Mouse (Mus musculus) embryonic facial prominence, embryonic 15.5 days (tissue): ENCODE results near the gene Mapkapk3. TPM values are rescaled to one million over a fixed set of nuclear protein-coding genes. Genes with fewer than 3 reads are reported as not detected.
A peak's percentile ranks its signal among the peaks of the same experiment; 100 is the strongest.

Source experiments
- ATAC-seq: fragments of 200-750 bp; cut with Nextera tagmentation; 2 replicates; pipeline ENCODE4 v1.8.0; 2017; ENCODE audit warnings: low read depth, moderate TSS enrichment; ENCODE audit not compliant: insufficient number of reproducible peaks, low FRiP score, low TSS enrichment
- H3K27ac ChIP-seq: fragments of 300-500 bp; sonication (generic); replicated peaks from 2 replicates; pipeline ENCODE4 v1.5.1; 2015; ENCODE audit warnings: mild to moderate bottlenecking, inconsistent platforms
- H3K27me3 ChIP-seq: fragments of 300-500 bp; sonication (generic); 2 replicates; pipeline ENCODE4 v1.6.1; 2015; ENCODE audit warnings: inconsistent platforms
- H3K36me3 ChIP-seq: fragments of 300-500 bp; sonication (generic); 2 replicates; pipeline ENCODE4 v1.6.1; 2015; ENCODE audit warnings: mild to moderate bottlenecking, inconsistent platforms
- H3K4me1 ChIP-seq: fragments of 300-500 bp; sonication (generic); 2 replicates; pipeline ENCODE4 v1.6.1; 2015; ENCODE audit warnings: inconsistent platforms
- H3K4me2 ChIP-seq: fragments of 300-500 bp; sonication (generic); replicated peaks from 2 replicates; pipeline ENCODE4 v1.6.1; 2015; ENCODE audit warnings: mild to moderate bottlenecking, inconsistent platforms
- H3K4me3 ChIP-seq: fragments of 300-500 bp; sonication (generic); replicated peaks from 2 replicates; pipeline ENCODE4 v1.5.1; 2015; ENCODE audit warnings: mild to moderate bottlenecking, inconsistent platforms
- H3K9ac ChIP-seq: fragments of 300-500 bp; sonication (generic); 2 replicates; pipeline ENCODE4 v1.6.1; 2015; ENCODE audit warnings: inconsistent platforms
- H3K9me3 ChIP-seq: fragments of 300-500 bp; sonication (generic); replicated peaks from 2 replicates; pipeline ENCODE4 v1.6.1; 2016; ENCODE audit warnings: inconsistent platforms
- WGBS: fragments of 180-500 bp; shearing (Covaris S2); methylation state at CpG from one replicate; pipeline ENCODE4 v1.1.7; 2015; 5-methylcytosine and 5-hydroxymethylcytosine counted together
- polyA plus RNA-seq: library from polyadenylated mRNA; unstranded; fragments of >200 nt; fragmentation: Nextera tagmentation; extraction: Ambion mirVana; gene quantifications from 2 replicates; pipeline ENCODE4 v1.2.1, GENCODE M21; 2015

The Mapkapk3 gene
- polyA plus RNA-seq, 1 experiment from 2014 or later: 24.0 TPM

DNA sequence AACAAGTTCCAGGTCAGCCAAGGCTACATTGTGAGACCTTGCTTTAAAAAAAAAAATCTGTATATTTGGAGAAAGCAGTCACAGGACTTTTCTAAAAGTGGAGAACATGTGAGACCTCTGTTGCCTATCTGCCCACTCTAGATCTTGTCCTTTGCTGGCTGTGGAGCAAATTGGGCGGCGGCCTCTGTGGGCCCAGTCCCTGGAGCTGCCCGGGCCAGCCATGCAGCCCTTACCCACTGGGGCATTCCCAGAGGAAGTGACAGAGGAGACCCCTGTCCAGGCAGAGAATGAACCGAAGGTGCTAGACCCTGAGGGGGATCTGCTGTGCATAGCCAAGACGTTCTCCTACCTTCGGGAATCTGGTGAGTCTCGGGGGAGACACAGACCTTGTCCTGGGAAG lies 10.1 kb upstream of the Mapkapk3 start:
- peaks cover 19% of the 10 kb centered on the region for H3K36me3 ChIP-seq
- H3K27me3 ChIP-seq: no peaks in the 10 kb centered on the region
- no peak overlapping the region for H3K9ac ChIP-seq
- ATAC-seq: no peak
- no peaks in the 10 kb centered on the region for H3K9me3 ChIP-seq
- H3K4me3 ChIP-seq: no peak overlapping the region
- no peak overlapping the region for H3K4me2 ChIP-seq
- peaks cover 27% of the 10 kb centered on the region for H3K4me1 ChIP-seq
- WGBS: 82% methylated on average over 7 of the region's 7 CpGs
- no peak overlapping the region for H3K27ac ChIP-seq

GRCm38 (mm10) chr9:107298876-107299275 lies 9.2 kb upstream of the Mapkapk3 start:
- Histone ChIP-seq H3K4me2 (peak overlapping the region; percentile 86), H3K36me3 (peaks cover 19% of the 10 kb centered on the region), H3K27me3 (no peaks in the 10 kb centered on the region), H3K4me3 (peak overlapping the region; percentile 14), H3K9ac (no peak overlapping the region), H3K27ac (0 out of 2 replicates have a peak overlapping the region, but pooled peaks have one; percentile 48), H3K9me3 (no peaks in the 10 kb centered on the region), H3K4me1 (peaks cover 31% of the 10 kb centered on the region)
- ATAC-seq: no peak
- WGBS: 66% methylated on average over 6 of the region's 6 CpGs

DNA sequence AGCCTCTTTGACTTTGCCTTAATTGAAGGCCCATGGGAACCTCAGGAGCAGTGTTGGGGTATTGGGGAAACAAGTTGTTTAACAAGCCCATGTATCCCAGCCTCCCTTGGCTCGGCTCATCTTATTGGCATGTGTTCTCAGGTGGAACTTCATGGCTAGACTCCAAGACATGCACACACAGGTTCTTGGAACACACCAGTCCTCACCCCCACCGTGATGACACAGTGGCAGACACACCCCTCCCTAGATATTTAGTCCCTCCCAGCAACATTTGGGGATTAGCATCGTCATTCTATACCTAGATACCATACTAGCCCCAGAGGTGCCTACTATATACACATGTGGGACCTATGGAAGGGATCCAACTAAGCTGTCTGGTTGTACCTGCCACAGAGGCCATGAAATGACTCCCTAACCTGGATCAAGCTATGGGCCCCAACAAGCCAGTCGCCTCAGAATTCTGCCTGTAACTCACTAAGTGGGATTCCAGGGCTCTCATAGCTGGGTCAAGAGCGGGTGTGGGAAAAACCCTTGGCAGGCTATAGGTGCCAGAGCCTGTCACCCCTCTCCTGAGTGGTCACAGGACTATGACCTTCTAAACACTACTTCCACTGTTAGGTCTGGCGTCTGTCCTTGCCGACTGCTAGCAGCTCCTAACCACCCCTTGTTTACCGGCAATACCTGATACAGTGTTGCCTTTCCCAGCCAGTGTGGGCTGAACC lies 8.5 kb upstream of the Mapkapk3 start:
- Histone ChIP-seq H3K27me3 (0 out of 2 replicates have a peak, but pooled peaks cover under 1% of the 10 kb centered on the region), H3K36me3 (peaks cover 19% of the 10 kb centered on the region), H3K4me1 (peaks cover 31% of the 10 kb centered on the region), H3K4me3 (peak overlapping the region; percentile 74), H3K9ac (no peak overlapping the region), H3K27ac (peak overlapping the region; percentile 85), H3K4me2 (peak overlapping the region; percentile 86), H3K9me3 (no peaks in the 10 kb centered on the region)
- ATAC-seq: no peak
- 64% methylated on average over 8 of the region's 8 CpGs for WGBS

GRCm38 (mm10) chr9:107297658-107298057 lies 8.0 kb upstream of the Mapkapk3 start:
- Histone ChIP-seq H3K4me1 (peaks cover 31% of the 10 kb centered on the region), H3K9me3 (no peaks in the 10 kb centered on the region), H3K4me3 (peak overlapping the region; percentile 74), H3K4me2 (peak overlapping the region; percentile 86), H3K36me3 (peaks cover 19% of the 10 kb centered on the region), H3K27ac (0 out of 2 replicates have a peak overlapping the region, but pooled peaks have one; percentile 85), H3K9ac (no peak overlapping the region), H3K27me3 (0 out of 2 replicates have a peak, but pooled peaks cover 4% of the 10 kb centered on the region)
- ATAC-seq: no peak
- WGBS: 77% methylated on average over 4 of the region's 4 CpGs

GRCm38 (mm10) chr9:107297059-107297458 lies 7.4 kb upstream of the Mapkapk3 start:
- Histone ChIP-seq H3K4me2 (peak overlapping the region; percentile 86), H3K4me3 (peak overlapping the region; percentile 74), H3K9me3 (no peaks in the 10 kb centered on the region), H3K27me3 (0 out of 2 replicates have a peak, but pooled peaks cover 4% of the 10 kb centered on the region), H3K36me3 (peaks cover 17% of the 10 kb centered on the region), H3K4me1 (peaks cover 31% of the 10 kb centered on the region), H3K27ac (peak overlapping the region; percentile 85), H3K9ac (peak overlapping the region; percentile 74)
- 8% methylated on average over 16 of the region's 16 CpGs for WGBS
- no peak for ATAC-seq

- H3K9ac ChIP-seq: peak overlapping the region; percentile 74
- ATAC-seq: peak; percentile 97
- H3K27ac ChIP-seq: peak overlapping the region; percentile 85
- H3K9me3 ChIP-seq: no peaks in the 10 kb centered on the region
- peaks cover 31% of the 10 kb centered on the region for H3K4me1 ChIP-seq
- peak overlapping the region; percentile 86 for H3K4me2 ChIP-seq
- 0 out of 2 replicates have a peak, but pooled peaks cover 6% of the 10 kb centered on the region for H3K27me3 ChIP-seq
- H3K36me3 ChIP-seq: peaks cover 12% of the 10 kb centered on the region
- WGBS: under 1% methylated on average over 31 of the region's 31 CpGs
- peak overlapping the region; percentile 74 for H3K4me3 ChIP-seq
Measured at GRCm38 (mm10) chr9:107296501-107296965, 6.9 kb upstream of the Mapkapk3 start.

GRCm38 (mm10) chr9:107296041-107296440 lies 6.4 kb upstream of the Mapkapk3 start:
- Histone ChIP-seq H3K27ac (peak overlapping the region; percentile 73), H3K4me3 (peak overlapping the region; percentile 74), H3K27me3 (0 out of 2 replicates have a peak, but pooled peaks cover 8% of the 10 kb centered on the region), H3K36me3 (peaks cover 7% of the 10 kb centered on the region), H3K4me2 (peak overlapping the region; percentile 86), H3K4me1 (peaks cover 31% of the 10 kb centered on the region), H3K9ac (no peak overlapping the region; the same call in 1 of the 2 replicates), H3K9me3 (no peaks in the 10 kb centered on the region)
- ATAC-seq: peak; percentile 41; the same call in 1 of the 2 replicates
- WGBS: 1% methylated on average over 14 of the region's 14 CpGs

GRCm38 (mm10) chr9:107296016-107296040 lies 6.2 kb upstream of the Mapkapk3 start, which contains the start of gene Cish:
Gene Cish, plus strand, starts transcription at chr9:107296026.
- Histone ChIP-seq H3K9me3 (no peaks in the 10 kb centered on the region), H3K36me3 (peaks cover 5% of the 10 kb centered on the region), H3K27ac (peak within 1 kb of the TSS; percentile 85)

GRCm38 (mm10) chr9:107295616-107296015 lies 5.9 kb upstream of the Mapkapk3 start:
- no peak for ATAC-seq
- peak overlapping the region; percentile 86; the same call in 1 of the 2 replicates for H3K4me2 ChIP-seq
- H3K36me3 ChIP-seq: peaks cover 3% of the 10 kb centered on the region
- H3K27me3 ChIP-seq: 0 out of 2 replicates have a peak, but pooled peaks cover 8% of the 10 kb centered on the region
- H3K9me3 ChIP-seq: no peaks in the 10 kb centered on the region
- WGBS: 57% methylated on average over 4 of the region's 4 CpGs
- peak overlapping the region; percentile 74; the same call in 1 of the 2 replicates for H3K4me3 ChIP-seq
- H3K9ac ChIP-seq: no peak overlapping the region
- H3K27ac ChIP-seq: peak overlapping the region; percentile 73; the same call in 1 of the 2 replicates
- H3K4me1 ChIP-seq: peaks cover 31% of the 10 kb centered on the region

More at GRCm38 (mm10) chr9:107296016-107296040, 6.2 kb upstream of the Mapkapk3 start, which contains the start of gene Cish:
- Histone ChIP-seq H3K4me1 (peaks cover 31% of the 10 kb centered on the region), H3K4me2 (peak within 1 kb of the TSS; percentile 86), H3K27me3 (0 out of 2 replicates have a peak, but pooled peaks cover 8% of the 10 kb centered on the region), H3K4me3 (peak within 1 kb of the TSS; percentile 74), H3K9ac (peak within 1 kb of the TSS; percentile 74)
- ATAC-seq: no peak

DNA sequence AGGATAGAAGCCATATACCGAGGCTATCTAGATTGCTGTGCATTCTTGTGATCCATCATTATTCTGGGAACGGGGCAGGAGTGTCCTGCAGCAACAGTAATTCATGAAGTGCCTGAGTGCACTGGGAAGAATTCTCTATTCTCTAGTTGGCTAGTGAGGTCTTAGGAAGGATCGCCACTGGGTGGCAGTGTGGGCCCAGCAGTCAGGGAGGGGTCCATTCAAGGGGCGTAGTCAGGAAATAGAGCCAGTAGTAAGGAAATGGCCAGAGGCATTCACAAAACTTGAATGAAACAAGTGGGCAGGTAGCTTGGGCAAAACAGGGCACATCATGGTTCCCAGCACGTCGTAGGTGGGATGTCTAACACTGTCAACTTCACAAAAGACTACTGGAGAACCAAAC lies 4.6 kb upstream of the Mapkapk3 start:
- Histone ChIP-seq H3K27me3 (0 out of 2 replicates have a peak, but pooled peaks cover 8% of the 10 kb centered on the region), H3K9ac (no peak overlapping the region), H3K36me3 (no peaks in the 10 kb centered on the region), H3K27ac (no peak overlapping the region), H3K9me3 (no peaks in the 10 kb centered on the region), H3K4me1 (peaks cover 34% of the 10 kb centered on the region), H3K4me2 (no peak overlapping the region), H3K4me3 (no peak overlapping the region)
- WGBS: 1% methylated on average over 6 of the region's 6 CpGs
- no peak for ATAC-seq

DNA sequence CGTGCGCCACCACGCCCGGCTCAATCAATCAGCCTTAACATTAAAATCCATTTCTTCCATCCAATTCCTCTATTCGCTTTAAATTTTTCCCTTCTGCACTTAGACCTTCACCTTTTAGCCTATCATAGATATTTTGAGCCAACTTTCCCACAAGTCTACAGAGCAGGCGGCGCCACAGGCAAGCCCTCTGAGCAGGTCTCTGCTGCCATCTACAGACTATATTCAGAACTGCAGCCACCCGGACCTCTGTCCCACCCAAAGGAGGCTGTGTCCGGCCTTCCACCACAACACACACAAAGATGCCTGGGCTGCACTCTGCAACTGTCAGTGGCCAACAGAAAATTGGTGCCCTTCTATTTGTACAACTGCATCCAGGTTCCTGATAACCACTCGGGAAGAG lies 1.2 kb upstream of the Mapkapk3 start:
- no peak overlapping the region for H3K27ac ChIP-seq
- no peak overlapping the region for H3K4me3 ChIP-seq
- no peak overlapping the region for H3K9ac ChIP-seq
- 0 out of 2 replicates have a peak, but pooled peaks have one; percentile 43 for ATAC-seq
- peaks cover 23% of the 10 kb centered on the region for H3K4me1 ChIP-seq
- no peak overlapping the region for H3K4me2 ChIP-seq
- H3K9me3 ChIP-seq: no peaks in the 10 kb centered on the region
- 0 out of 2 replicates have a peak, but pooled peaks cover 8% of the 10 kb centered on the region for H3K27me3 ChIP-seq
- no peaks in the 10 kb centered on the region for H3K36me3 ChIP-seq
- 28% methylated on average over 10 of the region's 10 CpGs for WGBS
